Mouse (Mus musculus): ENCODE measurements around the gene Cenps.

Cenps gene

GRCm38 (mm10) chr4:149157415-149157973 lies 20.1 kb upstream of the Cenps start:
- in situ Hi-C loops (cut with MboI, MseI), result no loop called here

- in situ Hi-C loops (cut with MboI, MseI), result no loop called here
Observed at GRCm38 (mm10) chr4:149155711-149156110, 18.3 kb upstream of the Cenps start.

GRCm38 (mm10) chr4:149154859-149155258 lies 17.4 kb upstream of the Cenps start:
- in situ Hi-C loops (cut with MboI, MseI), result no loop called here

GRCm38 (mm10) chr4:149150721-149151120 lies 13.3 kb upstream of the Cenps start:
- in situ Hi-C loops (cut with MboI, MseI), result no loop called here

- in situ Hi-C loops (cut with MboI, MseI), result no loop called here
Observed at GRCm38 (mm10) chr4:149150256-149150655, 12.8 kb upstream of the Cenps start.

- in situ Hi-C loops (cut with MboI, MseI), result no loop called here
Observed at GRCm38 (mm10) chr4:149149611-149150010, 12.2 kb upstream of the Cenps start.

GRCm38 (mm10) chr4:149149196-149149595 lies 11.8 kb upstream of the Cenps start:
- in situ Hi-C loops (cut with MboI, MseI), result no loop called here

- in situ Hi-C loops (cut with MboI, MseI), result no loop called here
Observed at GRCm38 (mm10) chr4:149148084-149148483, 10.7 kb upstream of the Cenps start.

- in situ Hi-C loops (cut with MboI, MseI), result no loop called here
Observed at GRCm38 (mm10) chr4:149147528-149147927, 10.1 kb upstream of the Cenps start.

- in situ Hi-C loops (cut with MboI, MseI), result no loop called here
Observed at GRCm38 (mm10) chr4:149145151-149145550, 7.7 kb upstream of the Cenps start.

- in situ Hi-C loops (cut with MboI, MseI), result loop anchor here (5.0 kb wide), 1 partner anchor 403 kb away; no protein-coding TSS in a partner anchor
Observed at GRCm38 (mm10) chr4:149144459-149144858, 7.0 kb upstream of the Cenps start.

GRCm38 (mm10) chr4:149143594-149143993 lies 6.2 kb upstream of the Cenps start:
- in situ Hi-C loops (cut with MboI, MseI), result loop anchor here (5.0 kb wide), 1 partner anchor 404 kb away; no protein-coding TSS in a partner anchor

- in situ Hi-C loops (cut with MboI, MseI), result no loop called here
Observed at GRCm38 (mm10) chr4:149138515-149138914, 1.1 kb upstream of the Cenps start.

GRCm38 (mm10) chr4:149136116-149136850 lies 1.1 kb downstream of the Cenps start:
- in situ Hi-C loops (cut with MboI, MseI), result no loop called here

GRCm38 (mm10) chr4:149133395-149133794 lies 4.0 kb downstream of the Cenps start:
- in situ Hi-C loops (cut with MboI, MseI), result no loop called here

GRCm38 (mm10) chr4:149131789-149132565 lies 5.5 kb downstream of the Cenps start:
- in situ Hi-C loops (cut with MboI, MseI), result no loop called here

- in situ Hi-C loops (cut with MboI, MseI), result no loop called here
Observed at GRCm38 (mm10) chr4:149131021-149131752, 6.2 kb downstream of the Cenps start.

- in situ Hi-C loops (cut with MboI, MseI), result no loop called here
Observed at GRCm38 (mm10) chr4:149128467-149128866, 9.0 kb downstream of the Cenps start.

- in situ Hi-C loops (cut with MboI, MseI), result no loop called here
Observed at GRCm38 (mm10) chr4:149126663-149127062, 10.8 kb downstream of the Cenps start, which contains the start of gene Cort. TSS of gene Cort (minus strand) at chr4:149126763.

- in situ Hi-C loops (cut with MboI, MseI), result no loop called here
Observed at GRCm38 (mm10) chr4:149126115-149126509, 11.3 kb downstream of the Cenps start.

GRCm38 (mm10) chr4:149125341-149126114 lies 11.9 kb downstream of the Cenps start:
- in situ Hi-C loops (cut with MboI, MseI), result no loop called here

All from regulatory T cell (primary cell).